Mouse (Mus musculus): ENCODE results near the gene Tamm41. TPM values are rescaled to one million over a fixed set of nuclear protein-coding genes. Genes with fewer than 3 reads are reported as not detected.

Gene Tamm41
- polyA plus RNA-seq, 1 experiment from 2014 or later: 55.1 TPM

DNA sequence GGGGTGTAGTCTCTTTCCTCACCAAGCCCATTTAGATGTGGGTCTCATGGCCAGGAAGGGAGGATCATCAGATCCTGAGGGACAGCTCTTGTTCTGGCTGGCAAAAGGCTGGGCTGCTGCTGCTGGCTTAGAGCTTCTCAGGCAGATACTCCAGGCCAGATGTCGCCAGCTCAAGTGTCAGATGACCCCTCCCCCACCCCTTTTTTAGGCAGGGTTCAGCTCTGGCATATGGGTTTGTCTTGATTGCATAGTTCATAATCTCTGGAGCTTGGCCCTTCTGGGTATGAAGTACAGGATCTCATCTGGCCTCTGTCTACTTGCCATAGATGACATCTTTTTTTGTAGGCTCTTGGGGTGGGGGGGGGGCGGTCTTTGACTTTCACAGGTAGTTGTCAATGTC, 19.0 kb upstream of the Tamm41 start:
- H3K9me3 ChIP-seq (ENCODE audit: control insufficient read depth, low read length): no peaks in the 10 kb centered on the region
- no peaks in the 10 kb centered on the region for H3K27me3 ChIP-seq (ENCODE audit: control insufficient read depth, insufficient read depth, low read length)
- no peak for DNase-seq
- no peak overlapping the region for H3K4me3 ChIP-seq (replicated peaks; ENCODE audit: low read depth, low read length)
- WGBS: 40% methylated on average over 2 of the region's 2 CpGs
- H3K36me3 ChIP-seq (ENCODE audit: control insufficient read depth, insufficient read depth, low read length): no peaks in the 10 kb centered on the region
- H3K4me2 ChIP-seq (ENCODE audit: low read length): no peak overlapping the region
- no peak overlapping the region for H3K27ac ChIP-seq (replicated peaks; ENCODE audit: low read depth, low read length)
- no peak for ATAC-seq (ENCODE audit: low FRiP score, low TSS enrichment)
- no peak overlapping the region for H3K9ac ChIP-seq (replicated peaks; ENCODE audit: low read length)
- H3K4me1 ChIP-seq (ENCODE audit: control insufficient read depth, insufficient read depth, low read length): no peaks in the 10 kb centered on the region

DNA sequence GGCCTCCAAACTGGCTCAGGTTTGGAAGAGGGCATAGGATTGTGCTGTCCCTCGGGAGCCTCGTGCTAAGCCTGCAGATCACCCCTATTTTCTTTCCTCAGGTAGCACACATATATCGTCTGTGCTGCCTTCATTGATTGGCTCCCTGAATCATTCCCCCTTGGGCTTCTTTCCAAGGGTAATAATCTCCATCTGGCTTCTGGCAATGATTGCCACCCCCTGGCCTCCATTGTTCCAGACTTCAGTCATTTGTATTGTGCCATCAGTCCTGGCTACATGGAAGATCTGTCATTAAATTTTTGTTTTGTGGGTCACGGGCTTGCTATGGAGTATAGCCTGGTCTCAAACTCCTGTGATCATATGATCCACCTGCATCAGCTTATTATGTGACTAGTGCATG, 17.8 kb upstream of the Tamm41 start:
- Histone ChIP-seq H3K27me3 (ENCODE audit: control insufficient read depth, insufficient read depth, low read length) (no peaks in the 10 kb centered on the region), H3K4me3 (replicated peaks; ENCODE audit: low read depth, low read length) (no peak overlapping the region), H3K4me2 (ENCODE audit: low read length) (no peak overlapping the region), H3K36me3 (ENCODE audit: control insufficient read depth, insufficient read depth, low read length) (no peaks in the 10 kb centered on the region), H3K9ac (replicated peaks; ENCODE audit: low read length) (no peak overlapping the region), H3K27ac (replicated peaks; ENCODE audit: low read depth, low read length) (no peak overlapping the region), H3K9me3 (ENCODE audit: control insufficient read depth, low read length) (no peaks in the 10 kb centered on the region), H3K4me1 (ENCODE audit: control insufficient read depth, insufficient read depth, low read length) (no peaks in the 10 kb centered on the region)
- DNase-seq (no peak), ATAC-seq (ENCODE audit: low FRiP score, low TSS enrichment) (no peak)
- 72% methylated on average over 4 of the region's 4 CpGs for WGBS

DNA sequence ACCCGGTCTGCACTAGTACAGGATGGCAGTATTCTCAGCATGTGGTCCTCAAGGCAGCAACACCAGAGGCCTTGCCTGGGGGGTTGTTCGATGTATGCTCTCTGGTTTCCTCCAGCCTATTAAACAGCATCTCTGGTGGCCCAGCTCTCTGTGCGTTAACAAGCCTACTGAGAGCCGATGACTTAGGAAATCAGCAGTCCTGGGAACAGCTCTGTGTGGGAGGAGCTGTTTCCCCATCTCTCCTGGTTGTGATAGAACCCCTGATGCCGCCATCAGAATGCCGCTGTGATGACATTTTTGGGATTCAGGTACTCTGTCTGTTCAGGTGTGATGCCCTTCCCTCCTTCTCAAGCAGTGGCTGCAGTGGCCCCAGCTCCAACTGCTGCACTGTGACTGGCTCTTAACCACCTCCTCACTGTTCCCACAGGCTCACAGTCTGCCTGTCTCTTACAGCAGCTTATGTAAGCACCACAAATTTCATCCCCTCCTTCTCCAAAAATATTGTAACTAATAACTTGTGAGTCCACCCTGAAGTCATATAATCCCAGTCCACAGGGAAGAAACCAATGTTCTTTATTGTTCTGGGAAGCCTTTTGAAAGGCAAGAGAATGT, 14.0 kb upstream of the Tamm41 start:
- H3K27me3 ChIP-seq (ENCODE audit: control insufficient read depth, insufficient read depth, low read length): no peaks in the 10 kb centered on the region
- no peaks in the 10 kb centered on the region for H3K9me3 ChIP-seq (ENCODE audit: control insufficient read depth, low read length)
- no peak overlapping the region for H3K4me3 ChIP-seq (replicated peaks; ENCODE audit: low read depth, low read length)
- no peak overlapping the region for H3K4me2 ChIP-seq (ENCODE audit: low read length)
- ATAC-seq (ENCODE audit: low FRiP score, low TSS enrichment) (no peak), DNase-seq (no peak)
- 81% methylated on average over 6 of the region's 6 CpGs for WGBS
- H3K36me3 ChIP-seq (ENCODE audit: control insufficient read depth, insufficient read depth, low read length): no peaks in the 10 kb centered on the region
- no peak overlapping the region for H3K27ac ChIP-seq (replicated peaks; ENCODE audit: low read depth, low read length)
- H3K9ac ChIP-seq (replicated peaks; ENCODE audit: low read length): no peak overlapping the region
- no peaks in the 10 kb centered on the region for H3K4me1 ChIP-seq (ENCODE audit: control insufficient read depth, insufficient read depth, low read length)

DNA sequence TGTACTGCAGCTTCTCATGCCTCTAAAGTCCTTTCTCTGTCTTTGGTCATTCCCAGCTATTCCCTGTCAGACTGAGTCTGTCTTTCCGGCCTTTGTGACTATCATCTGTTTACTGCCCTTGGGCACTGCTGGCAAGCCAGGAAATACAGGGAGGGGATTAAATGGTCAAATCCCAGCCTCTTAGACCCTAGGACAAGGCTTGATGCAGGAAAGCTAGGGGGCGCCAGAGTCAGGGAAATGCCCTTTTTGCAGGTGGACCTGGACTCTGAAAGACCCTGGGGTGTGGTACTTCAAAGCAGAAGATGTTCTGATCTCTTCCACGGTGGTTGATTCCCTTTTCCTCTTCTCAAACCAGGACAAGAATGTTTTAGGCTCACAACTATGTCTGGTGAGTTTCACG, 11.3 kb upstream of the Tamm41 start:
- WGBS: 21% methylated on average over 4 of the region's 4 CpGs

DNA sequence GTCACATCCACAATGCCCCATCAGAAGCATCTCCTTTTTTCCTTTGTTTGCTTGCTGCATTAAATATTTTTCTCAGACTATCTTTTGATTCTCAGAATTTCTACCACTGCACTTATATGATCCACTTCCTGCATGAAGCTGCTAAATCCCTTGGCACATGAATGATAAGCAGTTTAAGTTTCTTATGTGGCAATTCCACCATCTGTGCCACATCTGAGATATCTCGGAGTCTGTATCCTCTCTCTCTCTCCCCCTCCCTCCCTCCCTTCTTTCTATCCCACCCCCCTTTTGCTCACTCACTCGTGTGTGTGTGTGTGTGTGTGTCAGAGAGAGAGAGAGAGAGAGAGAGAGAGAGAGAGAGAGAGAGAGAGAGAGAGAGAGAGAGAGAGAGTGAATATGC, 10.1 kb upstream of the Tamm41 start:
- Histone ChIP-seq H3K27me3 (ENCODE audit: control insufficient read depth, insufficient read depth, low read length) (no peaks in the 10 kb centered on the region), H3K4me3 (replicated peaks; ENCODE audit: low read depth, low read length) (no peak overlapping the region), H3K9me3 (ENCODE audit: control insufficient read depth, low read length) (no peaks in the 10 kb centered on the region), H3K4me2 (ENCODE audit: low read length) (no peak overlapping the region), H3K36me3 (ENCODE audit: control insufficient read depth, insufficient read depth, low read length) (no peaks in the 10 kb centered on the region), H3K27ac (replicated peaks; ENCODE audit: low read depth, low read length) (no peak overlapping the region), H3K4me1 (ENCODE audit: control insufficient read depth, insufficient read depth, low read length) (no peaks in the 10 kb centered on the region), H3K9ac (replicated peaks; ENCODE audit: low read length) (no peak overlapping the region)
- WGBS: 34% methylated on average over 2 of the region's 2 CpGs
- ATAC-seq (ENCODE audit: low FRiP score, low TSS enrichment) (no peak), DNase-seq (no peak)

More for the DNA sequence above, 11.3 kb upstream of the Tamm41 start:
- no peaks in the 10 kb centered on the region for H3K9me3 ChIP-seq (ENCODE audit: control insufficient read depth, low read length)
- H3K9ac ChIP-seq (replicated peaks; ENCODE audit: low read length): no peak overlapping the region
- no peaks in the 10 kb centered on the region for H3K36me3 ChIP-seq (ENCODE audit: control insufficient read depth, insufficient read depth, low read length)
- H3K4me3 ChIP-seq (replicated peaks; ENCODE audit: low read depth, low read length): no peak overlapping the region
- no peaks in the 10 kb centered on the region for H3K4me1 ChIP-seq (ENCODE audit: control insufficient read depth, insufficient read depth, low read length)
- H3K27me3 ChIP-seq (ENCODE audit: control insufficient read depth, insufficient read depth, low read length): no peaks in the 10 kb centered on the region
- DNase-seq (peak; percentile 80), ATAC-seq (ENCODE audit: low FRiP score, low TSS enrichment) (no peak)
- no peak overlapping the region for H3K27ac ChIP-seq (replicated peaks; ENCODE audit: low read depth, low read length)
- H3K4me2 ChIP-seq (ENCODE audit: low read length): no peak overlapping the region

DNA sequence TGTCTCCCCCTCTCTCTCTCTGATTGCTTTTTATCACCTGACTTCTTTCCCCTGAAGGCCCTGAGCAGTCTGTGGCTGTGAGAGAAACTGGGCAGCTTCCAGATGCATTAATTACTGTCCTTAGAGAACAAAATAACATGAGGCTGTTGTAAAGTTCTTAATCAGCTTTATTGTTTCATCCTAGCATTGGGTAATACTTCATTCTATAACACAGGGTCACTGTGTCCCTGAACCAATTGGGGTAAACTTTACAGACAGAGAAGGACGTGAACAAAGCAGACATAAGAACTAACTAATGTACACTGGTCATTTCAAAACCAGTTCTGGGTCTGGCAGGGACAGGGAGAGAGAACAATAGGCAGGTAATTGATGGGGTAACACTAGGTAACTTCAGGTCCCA, 8.4 kb upstream of the Tamm41 start:
- H3K9me3 ChIP-seq (ENCODE audit: control insufficient read depth, low read length): no peaks in the 10 kb centered on the region
- no peaks in the 10 kb centered on the region for H3K4me1 ChIP-seq (ENCODE audit: control insufficient read depth, insufficient read depth, low read length)
- no peak overlapping the region for H3K9ac ChIP-seq (replicated peaks; ENCODE audit: low read length)
- H3K4me3 ChIP-seq (replicated peaks; ENCODE audit: low read depth, low read length): no peak overlapping the region
- no peak overlapping the region for H3K27ac ChIP-seq (replicated peaks; ENCODE audit: low read depth, low read length)
- H3K4me2 ChIP-seq (ENCODE audit: low read length): no peak overlapping the region
- ATAC-seq (ENCODE audit: low FRiP score, low TSS enrichment) (no peak), DNase-seq (no peak)
- H3K36me3 ChIP-seq (ENCODE audit: control insufficient read depth, insufficient read depth, low read length): no peaks in the 10 kb centered on the region
- H3K27me3 ChIP-seq (ENCODE audit: control insufficient read depth, insufficient read depth, low read length): no peaks in the 10 kb centered on the region
- WGBS: 74% methylated on average over 1 of the region's 1 CpGs

DNA sequence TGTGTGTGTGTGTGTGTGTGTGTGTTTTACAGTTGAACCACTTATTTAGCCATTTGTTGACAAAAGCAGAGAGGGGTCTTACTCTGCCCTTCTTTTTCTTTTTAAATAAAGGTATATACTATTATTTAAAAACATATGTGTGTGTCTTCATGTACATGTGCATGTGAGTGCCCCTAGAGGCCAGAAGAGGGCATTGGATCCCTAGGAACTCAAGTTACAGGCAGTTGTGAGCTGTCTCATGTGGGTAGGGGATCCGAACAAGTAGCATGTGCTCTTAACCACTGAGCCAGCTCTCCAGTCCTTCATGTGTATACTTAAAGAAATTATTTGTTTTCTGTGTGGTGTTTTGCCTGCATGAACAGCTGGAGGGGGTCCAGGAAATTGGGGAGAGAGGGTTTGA, 7.0 kb upstream of the Tamm41 start:
- 59% methylated on average over 1 of the region's 1 CpGs for WGBS
- Histone ChIP-seq H3K9me3 (ENCODE audit: control insufficient read depth, low read length) (no peaks in the 10 kb centered on the region), H3K27me3 (ENCODE audit: control insufficient read depth, insufficient read depth, low read length) (no peaks in the 10 kb centered on the region), H3K4me3 (replicated peaks; ENCODE audit: low read depth, low read length) (no peak overlapping the region), H3K4me2 (ENCODE audit: low read length) (no peak overlapping the region), H3K4me1 (ENCODE audit: control insufficient read depth, insufficient read depth, low read length) (no peaks in the 10 kb centered on the region), H3K36me3 (ENCODE audit: control insufficient read depth, insufficient read depth, low read length) (no peaks in the 10 kb centered on the region), H3K9ac (replicated peaks; ENCODE audit: low read length) (no peak overlapping the region), H3K27ac (replicated peaks; ENCODE audit: low read depth, low read length) (no peak overlapping the region)
- ATAC-seq (ENCODE audit: low FRiP score, low TSS enrichment) (no peak), DNase-seq (peak; percentile 40)

DNA sequence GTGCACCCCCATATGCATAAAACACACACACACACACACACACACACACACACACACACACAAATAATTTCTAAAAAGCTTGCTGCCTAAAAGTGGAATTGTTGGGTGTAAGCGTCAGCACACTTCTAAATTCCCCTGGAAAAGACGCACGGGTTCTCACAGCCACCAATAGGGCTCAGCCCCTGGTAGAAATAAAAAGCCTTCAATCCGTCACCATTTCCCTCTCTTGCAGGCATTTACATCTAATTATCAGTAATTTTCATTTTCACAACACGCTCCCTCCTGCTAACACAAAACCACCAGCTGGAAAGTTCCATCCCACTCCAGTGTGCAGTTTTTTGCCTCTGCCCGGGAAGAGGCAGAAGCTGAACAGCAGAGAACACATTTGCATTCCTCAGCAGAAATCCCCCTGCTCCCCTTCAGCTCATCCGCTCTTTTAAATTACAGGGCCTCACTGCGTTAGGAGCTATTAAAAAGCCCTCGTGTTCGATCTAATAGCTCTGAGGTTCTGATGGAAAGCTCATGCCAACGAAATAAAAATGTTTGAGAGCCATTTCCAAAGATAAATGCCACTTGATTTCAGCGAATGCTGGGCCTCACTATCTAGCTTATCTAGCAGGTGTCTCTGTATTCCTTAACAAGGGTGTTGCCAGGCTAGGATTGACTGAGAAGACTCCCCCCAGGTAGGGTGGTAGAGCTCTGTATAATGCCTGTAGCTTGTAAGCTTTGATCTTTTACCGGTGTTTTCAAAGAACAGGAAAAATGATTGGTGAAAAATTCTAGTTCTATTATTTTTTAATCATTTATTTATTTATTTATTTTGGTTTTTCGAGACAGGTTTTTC, 6.2 kb upstream of the Tamm41 start:
- no peaks in the 10 kb centered on the region for H3K4me1 ChIP-seq (ENCODE audit: control insufficient read depth, insufficient read depth, low read length)
- no peak overlapping the region for H3K9ac ChIP-seq (replicated peaks; ENCODE audit: low read length)
- WGBS: 63% methylated on average over 14 of the region's 14 CpGs
- no peaks in the 10 kb centered on the region for H3K9me3 ChIP-seq (ENCODE audit: control insufficient read depth, low read length)
- ATAC-seq (ENCODE audit: low FRiP score, low TSS enrichment) (no peak), DNase-seq (peak; percentile 45)
- H3K4me2 ChIP-seq (ENCODE audit: low read length): no peak overlapping the region
- no peaks in the 10 kb centered on the region for H3K27me3 ChIP-seq (ENCODE audit: control insufficient read depth, insufficient read depth, low read length)
- no peaks in the 10 kb centered on the region for H3K36me3 ChIP-seq (ENCODE audit: control insufficient read depth, insufficient read depth, low read length)
- peak overlapping the region; percentile 14; the same call in 1 of the 2 replicates for H3K27ac ChIP-seq (replicated peaks; ENCODE audit: low read depth, low read length)
- no peak overlapping the region for H3K4me3 ChIP-seq (replicated peaks; ENCODE audit: low read depth, low read length)

DNA sequence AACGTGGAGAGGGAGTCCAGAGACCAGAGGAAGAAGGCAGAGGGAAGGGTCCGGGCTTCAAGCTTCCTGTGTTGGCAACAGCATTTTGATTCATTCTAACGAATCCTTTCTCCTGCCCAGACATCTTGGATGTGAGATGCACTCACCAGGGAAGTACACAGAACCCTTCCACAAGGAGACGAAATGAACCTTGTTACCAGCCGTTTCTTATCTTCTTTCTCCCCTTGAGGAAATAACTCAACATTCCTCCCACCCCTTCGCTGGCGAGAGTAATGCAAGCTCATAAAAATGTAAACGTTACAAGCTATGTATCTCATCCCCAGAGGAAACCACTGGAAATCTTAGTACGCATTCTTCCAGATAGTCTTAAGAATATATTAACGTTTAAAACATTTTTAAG, 4.9 kb upstream of the Tamm41 start:
- Histone ChIP-seq H3K9me3 (ENCODE audit: control insufficient read depth, low read length) (no peaks in the 10 kb centered on the region), H3K4me2 (ENCODE audit: low read length) (no peak overlapping the region), H3K9ac (replicated peaks; ENCODE audit: low read length) (no peak overlapping the region), H3K4me1 (ENCODE audit: control insufficient read depth, insufficient read depth, low read length) (no peaks in the 10 kb centered on the region), H3K27ac (replicated peaks; ENCODE audit: low read depth, low read length) (no peak overlapping the region), H3K27me3 (ENCODE audit: control insufficient read depth, insufficient read depth, low read length) (no peaks in the 10 kb centered on the region), H3K36me3 (ENCODE audit: control insufficient read depth, insufficient read depth, low read length) (no peaks in the 10 kb centered on the region), H3K4me3 (replicated peaks; ENCODE audit: low read depth, low read length) (no peak overlapping the region)
- ATAC-seq (ENCODE audit: low FRiP score, low TSS enrichment): no peak
- DNase-seq: no peak
- WGBS: 68% methylated on average over 10 of the region's 10 CpGs

Measured in midbrain, embryonic 14.5 days (tissue).